Mouse (Mus musculus) megakaryocyte, embryonic 14.5 days (primary cell): ENCODE results near the gene Cmklr1.

ENCODE experiments used
- FLI1 ChIP-seq: IDR thresholded peaks from 2 replicates; pipeline ENCODE4 v1.6.1; 2012; ENCODE audit warnings: low read length, inconsistent platforms, mixed read lengths
- GATA1 ChIP-seq: IDR thresholded peaks from 3 replicates; pipeline ENCODE4 v1.6.1; 2012; ENCODE audit warnings: mixed read lengths, low read length, inconsistent platforms, borderline replicate concordance

DNA sequence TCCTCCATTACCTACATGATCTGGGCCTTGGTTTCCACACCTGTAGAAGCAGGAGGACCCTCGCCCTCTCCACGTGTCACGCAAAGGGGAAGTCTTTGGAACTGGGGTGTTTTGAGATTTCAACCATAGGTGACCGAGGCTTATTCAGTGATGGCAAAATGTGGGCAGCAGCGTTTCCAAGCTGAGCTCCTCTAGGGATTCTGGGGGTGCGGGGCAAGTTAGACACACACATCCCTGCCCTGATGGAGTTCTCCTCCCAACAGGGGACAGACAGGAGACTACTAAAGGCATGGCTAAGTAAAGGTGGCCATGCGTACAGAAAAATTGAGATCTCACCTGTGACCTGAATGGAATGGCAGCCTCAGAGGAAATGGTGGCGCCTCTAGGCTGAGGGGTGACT lies 41.7 kb downstream of the Cmklr1 start:
- TF ChIP-seq FLI1 (no peak), GATA1 (no peak)
